ENCODE assay signal across 8 mouse cellular contexts in genomic region chr7:28593206-28594111, GRCm38 (mm10). TPM values are rescaled to one million over a fixed set of nuclear protein-coding genes. Genes with fewer than 3 reads are reported as not detected.
DNase-seq lines count a peak whose midpoint lies in the region; ATAC-seq and TF ChIP-seq lines count a peak whose summit lies in the region.
"Had no signal": no experiment of that assay in that cellular context is flagged by ENCODE, and none has a peak within 500 bp of the region (broad histone marks: within the 10 kb centered on the region; RNA-seq: fewer than 3 reads in every experiment).

No protein-coding gene starts in this region.

- no peaks in the 10 kb centered on the region; the same call in 1 of the 2 replicates for H3K36me3 ChIP-seq in kidney, embryonic 16.5 days (ENCODE audit: insufficient read depth, low read length)
- H3K36me3 ChIP-seq in small intestine, adult 2 months (ENCODE audit: control insufficient read depth, insufficient read depth, low read length) = 0 out of 2 replicates have a peak, but pooled peaks cover 3% of the 10 kb centered on the region

- no peak overlapping the region for H3K4me2 ChIP-seq in kidney, embryonic 16.5 days (replicated peaks; ENCODE audit: low read depth, low read length)

- intact Hi-C loops in gastrocnemius, postnatal 36 days (cut with DNase I) = no loop called here

- no peak for ATAC-seq in kidney, embryonic 16.5 days (ENCODE audit: low FRiP score, low TSS enrichment)
- ATAC-seq in activated CD4-positive, CD25-positive, alpha-beta regulatory T cell, adult 4 months = no peak

- no peak overlapping the region for H3K4me3 ChIP-seq in kidney, embryonic 16.5 days (ENCODE audit: low read length)
- no peak overlapping the region for H3K4me3 ChIP-seq in small intestine, adult 2 months (ENCODE audit: low read depth, low read length)

- peak overlapping the region; percentile 20 for H3K9ac ChIP-seq in kidney, embryonic 16.5 days (replicated peaks; ENCODE audit: low read length)

- no peaks in the 10 kb centered on the region for H3K27me3 ChIP-seq in kidney, embryonic 16.5 days (ENCODE audit: insufficient read depth, low read length)
- no peaks in the 10 kb centered on the region for H3K27me3 ChIP-seq in small intestine, adult 2 months (ENCODE audit: control insufficient read depth, insufficient read depth, low read length)

- TF ChIP-seq POLR2A in small intestine, adult 2 months (IDR thresholded peaks at IDR 0.05; ENCODE audit: low read depth, low read length) = no peak

- peak; percentile 12 for DNase-seq in thymus, postnatal 4 days
- DNase-seq in thymus, postnatal 0 days (ENCODE audit: low spot score) = no peak
- DNase-seq in gastrocnemius, postnatal 36 days = peak; percentile 40 to 44
- DNase-seq in cerebellum, adult 11-12 months = no peak

- no peaks in the 10 kb centered on the region for H3K9me3 ChIP-seq in kidney, embryonic 16.5 days (ENCODE audit: low read length)

- WGBS in kidney, embryonic 16.5 days = 21% methylated on average over 14 of the region's 14 CpGs
- WGBS in small intestine, adult 2 months = 47% methylated on average over 14 of the region's 14 CpGs

- H3K27ac ChIP-seq in kidney, embryonic 16.5 days (ENCODE audit: low read length) = peak overlapping the region; percentile 67
- H3K27ac ChIP-seq in small intestine, adult 2 months (ENCODE audit: insufficient read depth, low read depth, low read length) = 0 out of 2 replicates have a peak overlapping the region, but pooled peaks have one; percentile 9

- H3K4me1 ChIP-seq in kidney, embryonic 16.5 days (ENCODE audit: insufficient read depth, low read length) = peaks cover 73% of the 10 kb centered on the region
- peaks cover 53% of the 10 kb centered on the region for H3K4me1 ChIP-seq in small intestine, adult 2 months (ENCODE audit: control insufficient read depth, insufficient read depth, insufficient read length, low read length)

- TF ChIP-seq CTCF in small intestine, adult 2 months (IDR thresholded peaks at IDR 0.05; ENCODE audit: extremely low read depth, insufficient read length, insufficient replicate concordance, low read depth, low read length) = no peak

RNA-seq across cellular contexts. Expression of gene Samd4b, which starts 4.5 kb away (rescaled TPM):
- 10.5 and 10.9 TPM in 2 replicates for polyA plus RNA-seq in thymus, postnatal 0 days (2015; fragmentation: Nextera tagmentation; extraction: Ambion mirVana)
- total RNA-seq in gastrocnemius, postnatal 36 days (2021) = 10 to 100 TPM; 11.6 to 13.9 TPM
- polyA plus RNA-seq in kidney, embryonic 16.5 days (2015; fragmentation: Nextera tagmentation; extraction: Ambion mirVana) = 16.7 and 20.7 TPM in 2 replicates
- 43.4 and 82.0 TPM in 2 replicates for polyA plus RNA-seq in small intestine, adult 2 months (2012; rRNA removed)
- polyA plus RNA-seq in activated CD4-positive, CD25-positive, alpha-beta regulatory T cell, adult 4 months (2017; shearing (Covaris generic)) = 1 to 10 TPM; 6.2 to 7.4 TPM

RNA-seq across cellular contexts. Expression of gene Pak4, which starts 4.5 kb away (rescaled TPM):
- polyA plus RNA-seq in thymus, postnatal 0 days (2015; fragmentation: Nextera tagmentation; extraction: Ambion mirVana) = 15.4 and 20.3 TPM in 2 replicates
- total RNA-seq in gastrocnemius, postnatal 36 days (2021) = 1 to 10 TPM; 1.8 to 2.5 TPM
- 78.4 and 79.6 TPM in 2 replicates for polyA plus RNA-seq in kidney, embryonic 16.5 days (2015; fragmentation: Nextera tagmentation; extraction: Ambion mirVana)
- polyA plus RNA-seq in small intestine, adult 2 months (2012; rRNA removed) = 50.3 and 112 TPM in 2 replicates
- 1 to 10 TPM; 2.3 to 2.8 TPM for polyA plus RNA-seq in activated CD4-positive, CD25-positive, alpha-beta regulatory T cell, adult 4 months (2017; shearing (Covaris generic))

RNA-seq across cellular contexts. Expression of gene Acp7, which starts 37.7 kb away (rescaled TPM):
- polyA plus RNA-seq in thymus, postnatal 0 days (2015; fragmentation: Nextera tagmentation; extraction: Ambion mirVana) = 0.06 and 0.07 TPM in 2 replicates
- total RNA-seq in gastrocnemius, postnatal 36 days (2021) = not detected
- polyA plus RNA-seq in kidney, embryonic 16.5 days (2015; fragmentation: Nextera tagmentation; extraction: Ambion mirVana) = not detected in 2 replicates
- 0.66 TPM in 1 of 2 replicates, not detected in the other for polyA plus RNA-seq in small intestine, adult 2 months (2012; rRNA removed)
- not detected for polyA plus RNA-seq in activated CD4-positive, CD25-positive, alpha-beta regulatory T cell, adult 4 months (2017; shearing (Covaris generic))
- polyA plus RNA-seq: liver, embryonic 16.5 days had no signal

RNA-seq across cellular contexts. Expression of gene Nccrp1, which starts 46.4 kb away (rescaled TPM):
- 0.27 and 0.64 TPM in 2 replicates for polyA plus RNA-seq in thymus, postnatal 0 days (2015; fragmentation: Nextera tagmentation; extraction: Ambion mirVana)
- not detected for total RNA-seq in gastrocnemius, postnatal 36 days (2021)
- 0.18 TPM in 1 of 2 replicates, not detected in the other for polyA plus RNA-seq in kidney, embryonic 16.5 days (2015; fragmentation: Nextera tagmentation; extraction: Ambion mirVana)
- 0.14 and 2.8 TPM in 2 replicates for polyA plus RNA-seq in small intestine, adult 2 months (2012; rRNA removed)
- not detected for polyA plus RNA-seq in activated CD4-positive, CD25-positive, alpha-beta regulatory T cell, adult 4 months (2017; shearing (Covaris generic))
- polyA plus RNA-seq: liver, embryonic 16.5 days had no signal

RNA-seq across cellular contexts. Expression of gene Sycn, which starts 52.8 kb away (rescaled TPM):
- 0.27 and 1.1 TPM in 2 replicates for polyA plus RNA-seq in thymus, postnatal 0 days (2015; fragmentation: Nextera tagmentation; extraction: Ambion mirVana)
- not detected for total RNA-seq in gastrocnemius, postnatal 36 days (2021)
- polyA plus RNA-seq in kidney, embryonic 16.5 days (2015; fragmentation: Nextera tagmentation; extraction: Ambion mirVana) = not detected in 2 replicates
- 32.7 and 16,759 TPM in 2 replicates for polyA plus RNA-seq in small intestine, adult 2 months (2012; rRNA removed)
- not detected for polyA plus RNA-seq in activated CD4-positive, CD25-positive, alpha-beta regulatory T cell, adult 4 months (2017; shearing (Covaris generic))

Comparison
In these comparisons a context has a peak if more than half of its experiments do, and no peak if none do; other contexts are left out.
1. DNase-seq: peak in thymus, postnatal 4 days (single experiment) and gastrocnemius, postnatal 36 days (2 of 2); none in thymus, postnatal 0 days (single experiment) and cerebellum, adult 11-12 months (single experiment).